Mouse (Mus musculus) embryonic fibroblast, embryonic 13.5 days (primary cell): Measurements from ENCODE around the gene Dlg2. TPM values are rescaled to one million over a fixed set of nuclear protein-coding genes. Genes with fewer than 3 reads are reported as not detected.

Source experiments
- H3K27ac ChIP-seq: 2 replicates; pipeline ENCODE4 v1.5.1; 2012; ENCODE audit warnings: low read length, control low read depth, inconsistent platforms; ENCODE audit not compliant: insufficient read depth
- H3K4me1 ChIP-seq: 2 replicates; pipeline ENCODE4 v1.6.1; 2011; ENCODE audit warnings: low read length; ENCODE audit not compliant: control insufficient read depth, insufficient read depth
- H3K4me3 ChIP-seq: 2 replicates; pipeline ENCODE4 v1.5.1; 2011; ENCODE audit warnings: mild to moderate bottlenecking, control low read depth, low read length; ENCODE audit not compliant: insufficient read depth
- CTCF ChIP-seq: IDR thresholded peaks from 2 replicates; pipeline ENCODE4 v1.5.1; 2011; ENCODE audit warnings: mild to moderate bottlenecking, control low read depth, low read length, moderate library complexity, borderline replicate concordance; ENCODE audit not compliant: insufficient read depth
- POLR2A ChIP-seq: IDR thresholded peaks from 2 replicates; pipeline ENCODE4 v1.6.1; 2011; ENCODE audit warnings: low read depth, mild to moderate bottlenecking, control low read depth, low read length, moderate library complexity
- polyA plus RNA-seq: library from polyadenylated mRNA; stranded (reverse); fragments of >200 nt; gene quantifications from 2 replicates; pipeline ENCODE4 v1.2.4, GENCODE M21; 2011; ENCODE audit warnings: low read depth; ENCODE audit not compliant: missing spikeins, insufficient read length

Dlg2 gene
- polyA plus RNA-seq, 1 experiment: 5.2 TPM

DNA sequence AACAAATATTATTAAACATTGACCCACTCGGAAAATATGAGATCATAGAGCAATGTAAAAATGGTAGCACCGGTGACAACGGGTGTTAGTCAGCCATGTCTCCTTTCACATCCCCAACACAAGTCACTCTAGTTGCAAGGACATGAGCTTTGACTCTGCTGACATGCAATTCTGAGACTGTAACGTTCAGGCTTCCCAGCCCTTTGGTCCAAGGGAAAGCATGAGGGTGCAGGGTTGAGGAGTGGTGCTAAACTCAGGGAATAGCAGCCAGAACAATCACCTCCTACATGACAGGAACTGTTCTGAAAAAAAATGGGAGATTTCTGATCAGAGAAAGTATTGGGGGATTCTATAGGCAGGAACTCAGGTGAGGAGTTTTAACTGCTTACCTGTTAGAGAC, 1781.7 kb downstream of the Dlg2 start:
- H3K27ac ChIP-seq: no peak overlapping the region
- H3K4me1 ChIP-seq: no peaks in the 10 kb centered on the region
- H3K4me3 ChIP-seq: no peak overlapping the region
- TF ChIP-seq POLR2A: no peak
- no peak for TF ChIP-seq CTCF

DNA sequence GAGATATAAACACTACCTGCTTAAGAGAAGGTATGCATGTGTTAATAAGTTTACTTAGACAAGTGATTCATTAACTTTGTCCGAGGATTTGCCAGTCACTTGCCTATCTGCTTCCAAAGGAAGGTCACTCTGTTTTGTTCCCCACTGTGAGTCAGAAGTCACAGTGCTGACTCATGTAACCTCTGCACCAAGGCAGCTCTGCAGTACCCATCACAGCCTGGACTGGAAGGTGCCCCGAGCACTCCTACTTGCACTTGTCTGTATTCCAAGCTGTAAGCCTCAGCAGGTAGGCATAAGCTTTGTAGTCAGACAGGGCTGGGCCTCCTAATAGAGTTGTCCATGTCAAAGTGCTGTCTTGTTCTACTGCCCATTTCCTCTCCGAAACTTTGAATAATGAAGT, 1782.2 kb downstream of the Dlg2 start:
- TF ChIP-seq CTCF (no peak), POLR2A (no peak)
- Histone ChIP-seq H3K4me3 (no peak overlapping the region), H3K27ac (no peak overlapping the region), H3K4me1 (no peaks in the 10 kb centered on the region)

DNA sequence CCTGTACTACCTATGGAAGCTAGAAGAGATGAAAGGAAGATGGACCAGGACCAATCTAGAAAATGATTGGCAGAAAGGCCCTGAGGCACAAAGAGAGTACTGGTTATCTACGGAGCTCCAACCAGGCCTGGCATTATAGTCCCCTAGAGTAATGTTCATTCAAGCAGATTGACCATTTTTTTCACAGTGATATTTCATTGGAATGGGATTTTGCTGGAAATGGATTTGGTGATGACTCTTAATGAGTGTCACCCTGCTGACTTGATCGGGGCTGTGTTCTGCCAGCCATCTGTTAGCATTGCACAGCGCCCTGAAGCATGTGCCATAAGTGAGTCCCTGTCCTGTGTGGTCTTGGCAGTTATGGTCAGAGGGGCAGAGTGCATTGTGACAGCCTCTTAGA, 1787.9 kb downstream of the Dlg2 start:
- Histone ChIP-seq H3K27ac (no peak overlapping the region), H3K4me3 (no peak overlapping the region), H3K4me1 (no peaks in the 10 kb centered on the region)
- TF ChIP-seq CTCF: no peak
- no peak for TF ChIP-seq POLR2A

DNA sequence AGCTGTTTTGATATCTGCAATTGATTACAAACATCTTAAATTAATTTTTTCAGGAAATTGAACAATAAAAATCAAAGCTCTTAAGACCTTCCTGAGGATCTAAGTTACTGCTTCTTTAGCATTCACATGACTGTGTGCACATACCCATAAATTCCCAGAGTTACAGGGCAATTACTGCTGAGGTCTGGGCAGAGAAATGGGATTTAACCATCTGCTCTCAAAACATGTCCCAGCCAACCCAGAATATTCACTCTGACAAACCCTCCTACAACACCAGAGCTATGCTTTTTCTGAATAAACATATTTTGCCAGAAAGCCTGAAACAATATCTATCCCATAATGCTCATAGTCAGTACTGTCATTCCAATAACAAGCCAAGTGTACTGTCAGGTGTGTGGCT, 1788.5 kb downstream of the Dlg2 start:
- no peak overlapping the region for H3K27ac ChIP-seq
- TF ChIP-seq POLR2A (no peak), CTCF (no peak)
- no peak overlapping the region for H3K4me3 ChIP-seq
- H3K4me1 ChIP-seq: no peaks in the 10 kb centered on the region

DNA sequence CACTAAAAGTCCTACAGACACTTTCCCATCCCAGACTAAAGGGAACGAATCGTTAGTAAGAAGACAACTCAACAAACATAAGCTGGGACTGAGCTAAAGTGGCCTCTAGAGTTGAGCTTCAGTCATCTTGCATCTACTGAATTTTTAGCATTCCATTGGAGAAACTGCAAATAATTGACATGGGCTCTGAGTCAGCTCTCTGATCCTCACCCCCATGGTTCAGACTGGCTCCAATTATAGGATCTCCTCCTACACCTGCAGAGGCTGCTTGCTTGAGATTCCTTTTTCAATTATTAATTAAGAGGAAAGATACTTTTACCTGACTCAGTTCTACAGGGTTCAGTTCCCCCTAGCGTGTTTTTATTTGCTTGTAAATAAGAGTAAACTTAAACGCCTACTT, 1798.9 kb downstream of the Dlg2 start:
- no peak overlapping the region for H3K4me3 ChIP-seq
- H3K4me1 ChIP-seq: no peaks in the 10 kb centered on the region
- H3K27ac ChIP-seq: no peak overlapping the region
- TF ChIP-seq POLR2A (no peak), CTCF (no peak)

DNA sequence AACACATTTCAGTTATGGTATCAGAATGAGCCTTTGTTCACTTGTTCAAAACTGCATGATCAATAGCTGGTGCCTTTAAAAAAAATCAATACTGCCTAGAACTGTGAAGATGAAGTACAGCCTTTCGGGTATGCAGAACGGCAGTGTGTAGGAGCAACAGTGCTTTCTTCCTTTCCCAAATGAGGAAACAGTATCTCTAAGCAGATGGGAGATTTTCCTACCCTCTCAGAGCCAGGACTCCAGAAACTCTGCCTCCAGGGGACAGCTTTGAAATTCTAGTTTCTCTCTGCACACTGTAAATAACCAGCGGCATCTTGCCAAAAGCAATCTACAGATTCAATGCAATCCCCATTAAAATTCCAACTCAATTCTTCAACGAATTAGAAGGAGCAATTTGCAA, 1801.2 kb downstream of the Dlg2 start:
- no peak for TF ChIP-seq POLR2A
- TF ChIP-seq CTCF: no peak
- no peaks in the 10 kb centered on the region for H3K4me1 ChIP-seq
- no peak overlapping the region for H3K4me3 ChIP-seq
- H3K27ac ChIP-seq: no peak overlapping the region

DNA sequence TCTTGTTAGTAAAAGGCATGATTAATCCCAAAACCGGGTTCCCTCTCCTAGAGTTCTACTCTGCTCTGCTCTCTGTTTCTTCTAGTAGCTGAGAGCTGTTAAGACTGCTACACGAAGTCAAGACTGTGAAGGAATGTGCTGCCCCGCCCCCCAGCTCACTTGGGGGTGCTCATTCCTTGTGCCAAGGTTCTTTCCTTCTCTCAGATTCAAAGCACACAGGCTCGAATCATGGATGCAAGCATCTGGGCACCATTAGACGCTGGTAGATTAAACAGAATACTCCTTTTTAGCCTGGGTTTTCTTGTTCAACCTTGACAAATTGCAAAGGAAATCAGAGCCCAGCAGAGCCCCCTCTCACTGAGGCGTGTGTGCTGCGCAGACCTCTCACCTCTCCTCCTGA, 1804.5 kb downstream of the Dlg2 start:
- Histone ChIP-seq H3K4me3 (no peak overlapping the region), H3K27ac (no peak overlapping the region), H3K4me1 (no peaks in the 10 kb centered on the region)
- TF ChIP-seq POLR2A: no peak
- no peak for TF ChIP-seq CTCF

DNA sequence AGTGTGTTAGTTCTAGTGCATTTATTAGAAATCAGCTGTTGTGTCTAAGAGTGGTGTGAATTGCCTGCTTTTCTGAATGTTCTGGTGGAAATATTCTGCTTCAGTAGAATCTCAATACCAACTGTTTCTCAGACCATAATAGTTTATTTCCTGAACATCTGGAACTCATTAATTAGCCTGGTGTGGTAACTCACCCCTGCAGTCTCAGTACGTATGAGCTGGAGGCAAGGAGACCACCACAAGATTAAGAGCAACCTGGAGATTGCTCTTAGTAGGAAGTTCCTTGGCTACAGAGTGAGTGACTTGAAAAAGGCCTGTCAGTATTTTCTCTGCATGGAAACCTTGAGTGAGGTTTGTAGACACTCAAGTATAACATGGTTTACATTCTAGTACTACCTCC, 1810.6 kb downstream of the Dlg2 start:
- TF ChIP-seq CTCF (no peak), POLR2A (no peak)
- Histone ChIP-seq H3K4me1 (no peaks in the 10 kb centered on the region), H3K4me3 (no peak overlapping the region), H3K27ac (no peak overlapping the region)

DNA sequence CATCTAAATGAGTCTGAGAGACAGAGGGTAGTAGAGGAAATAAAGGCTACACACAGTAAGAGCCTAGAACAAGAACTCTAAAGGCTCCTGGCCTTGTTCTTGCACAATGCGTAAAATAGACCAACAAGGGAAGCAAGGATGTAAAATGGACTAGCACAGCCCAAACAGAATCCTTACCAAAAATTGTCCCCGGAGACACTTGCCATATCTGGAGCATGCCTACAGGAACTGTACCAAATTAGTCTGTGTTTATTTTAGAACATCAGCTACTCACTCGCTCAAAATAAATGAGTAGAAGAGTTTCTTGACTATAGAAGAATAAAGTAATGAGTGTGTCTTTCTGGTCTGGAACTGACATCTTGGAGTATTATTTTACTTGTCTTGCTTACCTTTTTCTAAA, 1812.3 kb downstream of the Dlg2 start:
- Histone ChIP-seq H3K27ac (no peak overlapping the region), H3K4me1 (no peaks in the 10 kb centered on the region), H3K4me3 (no peak overlapping the region)
- TF ChIP-seq CTCF (no peak), POLR2A (no peak)

DNA sequence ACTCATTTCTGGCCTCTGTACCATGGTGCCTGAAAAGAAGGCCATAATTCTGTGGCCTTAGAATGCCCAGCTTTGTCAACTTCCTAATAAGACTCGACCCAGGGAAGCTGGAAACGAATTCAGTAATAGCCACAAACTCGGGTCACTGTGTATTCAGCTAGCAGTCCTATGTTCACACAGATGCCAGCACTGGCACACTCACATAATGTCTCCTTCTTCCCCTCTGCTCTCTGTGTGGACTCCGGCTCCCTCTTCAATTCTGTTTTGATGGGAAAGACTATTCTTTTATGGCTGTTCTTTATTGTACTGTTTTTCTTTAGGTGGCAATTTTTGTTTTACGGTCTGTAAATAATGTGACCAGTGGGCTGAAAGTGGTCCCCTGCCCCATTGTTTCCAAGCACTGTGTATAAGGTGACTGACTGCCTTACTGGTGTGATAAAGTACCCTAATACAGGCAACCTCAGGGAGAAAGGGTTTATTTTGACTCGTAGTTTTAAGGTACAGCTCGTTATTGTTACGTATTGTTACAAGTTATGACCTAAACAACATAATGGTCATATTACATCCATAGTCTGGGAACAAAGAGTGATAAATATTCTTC, 1816.5 kb downstream of the Dlg2 start:
- Histone ChIP-seq H3K4me3 (no peak overlapping the region), H3K4me1 (no peaks in the 10 kb centered on the region), H3K27ac (no peak overlapping the region)
- TF ChIP-seq POLR2A (no peak), CTCF (no peak)

DNA sequence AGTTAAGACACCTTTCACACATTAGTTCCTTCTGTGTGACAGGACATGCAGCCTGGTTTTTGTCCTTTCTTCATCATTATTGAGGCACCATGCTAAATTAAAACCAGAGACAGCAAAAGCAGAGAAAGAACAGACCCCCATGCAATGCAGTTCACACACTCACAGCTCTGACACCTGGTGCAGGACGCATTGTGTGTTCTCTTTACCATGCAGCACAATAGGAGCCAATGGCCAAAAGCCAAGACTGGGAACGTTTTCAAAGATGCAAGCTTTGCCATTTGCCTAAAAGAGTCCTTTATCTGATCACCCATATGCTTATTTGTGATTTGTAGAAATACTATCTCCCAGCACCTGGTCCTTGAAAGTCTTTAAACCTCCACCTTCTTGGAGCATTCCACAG, 1824.6 kb downstream of the Dlg2 start:
- Histone ChIP-seq H3K27ac (no peak overlapping the region), H3K4me1 (no peaks in the 10 kb centered on the region), H3K4me3 (no peak overlapping the region)
- TF ChIP-seq CTCF (no peak), POLR2A (no peak)
